Mouse (Mus musculus) ES-Bruce4 (cell line): ENCODE data around the gene Tbcel.

ENCODE experiments used
- CTCF ChIP-seq: IDR thresholded peaks from one replicate; pipeline ENCODE4 v1.8.1; 2011; ENCODE audit warnings: low read depth, low read length
- POLR2A ChIP-seq: IDR thresholded peaks from one replicate; pipeline ENCODE4 v1.8.1; 2011; ENCODE audit warnings: low read length; ENCODE audit not compliant: insufficient read depth

GRCm38 (mm10) chr9:42423649-42424048, 84.0 kb downstream of the Tbcel start:
- TF ChIP-seq CTCF, result no peak
- TF ChIP-seq POLR2A, result no peak
